Mouse (Mus musculus) right cerebral cortex, postnatal 14 days (tissue): Measurements from ENCODE around the gene Adamtsl4.

ENCODE experiments used
- DNase-seq: peaks from one replicate; pipeline ENCODE4 v3.0.0; 2022

Gene Adamtsl4

DNA sequence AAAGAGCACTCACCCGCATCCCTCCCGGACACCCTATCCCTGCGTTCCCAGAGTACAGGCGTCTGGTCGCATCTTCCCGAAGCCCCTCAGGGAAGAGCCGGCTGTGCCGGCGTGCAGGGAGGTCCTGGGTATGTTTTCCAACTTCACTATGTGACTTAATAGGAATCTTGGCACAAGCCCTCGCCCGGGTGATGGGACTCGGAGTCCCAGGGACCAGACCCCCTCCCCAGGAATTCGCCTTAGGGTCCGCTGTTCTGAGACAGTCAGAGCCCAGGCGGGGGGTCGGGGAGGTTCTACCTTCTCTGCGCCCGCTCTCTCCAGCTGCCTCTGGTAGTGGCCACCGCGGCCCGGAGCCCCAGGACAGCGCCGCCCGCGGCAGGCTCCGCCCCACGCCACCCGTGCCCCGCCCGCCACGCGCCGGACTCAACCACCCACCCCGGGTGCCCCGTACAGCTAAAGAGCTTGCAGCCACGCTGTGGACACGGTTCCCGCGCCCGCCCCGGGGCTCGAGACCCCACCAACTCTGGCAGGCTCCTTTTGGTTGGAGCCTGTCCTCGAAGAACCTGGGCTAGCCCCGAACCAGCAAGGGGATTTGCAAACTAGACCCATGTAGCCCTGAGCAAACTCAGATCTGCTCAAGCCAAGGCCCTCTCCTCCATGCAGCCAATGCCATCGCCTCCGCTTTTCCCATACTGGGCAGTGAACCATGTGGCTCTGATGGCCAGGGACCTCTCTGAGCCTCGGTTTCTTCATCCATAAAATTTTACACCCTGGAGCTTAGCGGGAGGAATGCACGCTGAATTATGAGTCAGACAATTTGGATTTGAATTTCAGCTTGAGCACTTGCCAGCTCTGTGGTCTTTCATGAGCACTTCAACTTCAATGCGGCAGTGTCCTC, at the start of gene Adamtsl4:
TSS of gene Adamtsl4 (minus strand) at position 394 of the 898 bp plus-strand sequence.
- DNase-seq, result no peak

DNA sequence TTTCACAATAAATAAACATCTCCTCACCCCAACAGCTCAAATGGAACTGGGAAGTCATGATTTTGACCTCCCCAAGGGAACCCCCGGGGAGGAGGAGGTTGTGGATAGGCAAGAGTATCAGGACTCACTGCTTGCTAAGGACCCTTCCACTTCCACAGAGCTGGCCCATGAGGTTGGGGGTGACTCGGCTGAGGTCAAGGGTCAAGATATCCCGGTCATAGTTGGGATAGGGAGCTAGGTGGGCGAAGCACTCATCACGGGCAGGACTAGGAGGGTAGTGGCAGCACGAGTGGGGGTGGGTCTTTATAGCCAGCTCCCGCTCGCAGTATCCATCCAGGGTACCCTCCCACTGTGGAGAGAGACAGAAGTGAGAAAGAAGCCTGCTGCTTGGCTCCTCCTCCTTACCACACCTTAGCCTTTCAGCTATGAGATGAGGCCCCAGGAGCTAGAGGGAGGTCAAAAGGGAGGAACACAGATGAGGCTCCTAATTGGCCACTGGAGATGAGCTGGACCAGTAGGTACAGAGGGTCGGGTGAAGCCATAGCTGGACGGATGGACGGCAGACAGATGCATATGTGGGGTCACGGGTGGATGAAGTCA, 47.5 kb upstream of the Adamtsl4 start:
- DNase-seq, result no peak

DNA sequence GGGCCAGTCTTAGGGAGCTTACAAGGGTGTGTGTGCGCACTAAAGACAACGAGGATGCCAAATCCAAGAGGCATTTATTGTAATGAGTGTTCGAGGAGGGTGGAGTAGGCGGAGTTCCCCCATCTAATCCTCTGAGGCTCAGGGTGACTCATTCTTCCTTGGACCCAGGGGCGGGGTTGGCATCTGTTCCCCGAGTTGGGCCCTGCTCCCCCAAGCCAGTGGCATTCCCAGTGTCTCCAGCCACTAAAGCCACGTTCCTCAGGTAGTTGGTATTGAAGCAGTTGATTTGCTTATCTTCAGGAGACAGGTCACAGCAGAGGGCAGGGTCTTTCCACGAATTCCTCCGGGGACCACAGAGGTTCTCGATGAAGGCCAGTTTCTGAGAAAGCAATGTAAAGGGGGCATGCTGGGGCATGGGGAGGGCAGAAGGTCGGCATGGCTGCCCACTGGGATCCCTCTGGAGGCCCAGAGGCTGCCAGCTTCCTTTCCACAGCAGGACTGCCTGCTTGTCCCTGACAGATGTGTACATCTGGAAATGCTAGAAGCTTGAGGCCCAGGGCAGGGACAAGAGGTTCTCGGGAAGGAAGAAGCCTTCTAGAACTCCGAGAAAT, 46.5 kb upstream of the Adamtsl4 start:
- no peak for DNase-seq

DNA sequence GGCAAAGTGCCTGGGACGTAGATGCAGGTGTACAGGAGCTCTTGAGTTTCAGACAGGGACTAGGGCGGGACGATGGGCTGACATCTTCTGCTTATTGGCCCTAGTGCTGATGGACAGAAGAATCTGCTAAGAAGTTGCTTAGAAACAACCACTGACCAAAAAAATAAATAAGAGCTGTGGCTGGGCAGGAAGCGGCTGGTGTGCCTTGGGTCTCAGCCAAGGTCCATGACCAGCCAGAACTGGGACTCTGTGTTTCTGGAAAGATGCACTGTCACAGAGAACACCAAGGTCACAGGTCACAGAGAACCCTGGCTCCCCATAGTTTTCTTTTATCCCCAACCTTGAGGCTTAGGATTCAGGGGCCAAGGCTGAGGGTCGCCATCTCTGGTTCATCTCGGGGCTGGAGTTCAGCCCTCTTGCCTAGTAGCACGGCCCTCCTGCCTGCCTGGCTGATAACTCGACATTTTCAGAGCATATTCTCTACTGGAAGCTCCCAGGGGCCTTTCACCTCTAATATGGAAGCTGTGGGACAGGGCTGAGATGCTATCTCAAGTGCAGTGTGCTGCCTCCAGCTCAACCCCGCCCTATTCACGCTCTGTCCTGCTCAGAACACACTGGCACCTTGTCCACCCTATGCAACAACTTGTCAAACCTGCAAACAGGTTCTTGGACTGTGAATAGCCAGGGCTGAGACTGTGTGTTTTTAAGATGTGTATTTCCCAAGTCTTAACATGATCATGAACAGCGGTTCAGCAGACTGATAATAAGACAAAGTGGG, 45.2 kb upstream of the Adamtsl4 start:
- DNase-seq, result no peak

DNA sequence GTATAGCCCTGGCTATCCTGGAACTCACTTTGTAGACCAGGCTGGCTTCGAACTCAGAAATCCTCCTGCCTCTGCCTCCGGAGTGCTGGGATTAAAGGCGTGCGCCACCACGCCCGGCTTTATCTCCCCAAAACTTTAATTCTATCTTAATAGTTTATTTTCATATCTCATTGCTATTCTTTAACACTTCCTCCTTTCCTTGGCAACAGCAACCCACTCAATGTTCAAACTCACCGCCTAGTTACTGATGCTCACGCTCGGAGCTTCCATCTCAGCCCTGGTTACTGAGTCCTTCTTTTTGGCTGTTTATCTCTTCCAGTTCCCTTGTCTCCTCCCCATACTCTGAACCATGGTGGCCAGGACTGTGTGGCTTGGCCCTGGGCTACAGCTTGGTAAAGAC, 44.6 kb upstream of the Adamtsl4 start:
- DNase-seq, result no peak

DNA sequence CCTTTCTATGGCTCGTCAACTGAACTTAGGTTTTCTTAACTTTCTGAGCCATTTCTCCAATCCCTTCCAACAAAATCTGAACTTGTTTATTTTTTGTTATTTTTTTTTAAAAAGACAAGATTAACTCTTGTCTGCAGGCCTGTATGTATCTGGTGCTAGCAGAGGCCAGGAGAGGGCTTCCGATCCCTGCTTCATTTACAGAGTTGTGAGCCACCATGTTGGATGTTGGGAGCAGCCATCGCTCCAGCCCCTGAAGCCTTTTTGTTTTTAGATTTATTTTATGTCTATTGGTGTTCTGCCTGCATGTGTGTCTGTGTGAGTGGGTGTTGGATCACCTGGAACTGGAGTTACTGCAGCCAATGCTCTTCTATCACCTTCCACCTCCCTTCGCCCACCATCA, 44.1 kb upstream of the Adamtsl4 start:
- no peak for DNase-seq

DNA sequence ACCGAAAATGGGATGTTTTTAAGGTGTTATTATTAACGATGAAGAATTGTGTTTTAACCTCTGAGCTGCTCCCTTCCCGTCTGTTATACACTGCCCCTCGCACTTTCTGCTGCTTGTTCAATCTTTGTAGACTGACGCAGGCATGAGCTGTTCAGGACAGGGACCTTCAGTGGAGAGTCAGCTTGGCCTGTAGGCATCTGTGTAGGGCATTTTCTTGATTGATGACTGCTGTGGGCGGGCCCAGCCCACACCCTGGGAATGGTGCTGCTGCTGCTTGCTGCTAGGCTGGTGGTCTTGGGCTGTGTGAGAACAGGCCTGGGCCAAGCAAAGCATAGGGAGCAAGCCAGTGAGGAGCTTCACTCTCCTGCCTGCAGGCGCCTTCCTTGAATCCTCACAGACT, 42.7 kb upstream of the Adamtsl4 start:
- no peak for DNase-seq

DNA sequence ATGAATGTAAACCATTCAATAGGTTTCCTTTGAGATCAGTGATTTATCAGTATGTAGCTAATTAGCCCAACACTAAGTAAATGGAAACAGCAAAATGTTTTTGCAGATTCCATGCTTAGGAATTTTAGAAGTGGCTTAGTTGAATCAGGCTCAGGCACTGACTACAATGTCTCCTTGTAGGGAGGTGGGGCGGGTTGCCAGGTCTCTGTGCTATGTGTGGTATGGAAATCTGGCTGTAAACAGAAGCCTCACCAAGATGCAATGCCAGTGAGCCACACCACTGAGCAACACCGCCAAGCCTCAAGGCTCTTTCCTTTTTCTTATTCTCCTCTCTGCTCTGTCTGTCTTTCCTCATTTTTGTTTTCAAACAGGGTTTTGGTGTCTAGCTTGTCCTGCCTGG, 41.2 kb upstream of the Adamtsl4 start:
- no peak for DNase-seq

DNA sequence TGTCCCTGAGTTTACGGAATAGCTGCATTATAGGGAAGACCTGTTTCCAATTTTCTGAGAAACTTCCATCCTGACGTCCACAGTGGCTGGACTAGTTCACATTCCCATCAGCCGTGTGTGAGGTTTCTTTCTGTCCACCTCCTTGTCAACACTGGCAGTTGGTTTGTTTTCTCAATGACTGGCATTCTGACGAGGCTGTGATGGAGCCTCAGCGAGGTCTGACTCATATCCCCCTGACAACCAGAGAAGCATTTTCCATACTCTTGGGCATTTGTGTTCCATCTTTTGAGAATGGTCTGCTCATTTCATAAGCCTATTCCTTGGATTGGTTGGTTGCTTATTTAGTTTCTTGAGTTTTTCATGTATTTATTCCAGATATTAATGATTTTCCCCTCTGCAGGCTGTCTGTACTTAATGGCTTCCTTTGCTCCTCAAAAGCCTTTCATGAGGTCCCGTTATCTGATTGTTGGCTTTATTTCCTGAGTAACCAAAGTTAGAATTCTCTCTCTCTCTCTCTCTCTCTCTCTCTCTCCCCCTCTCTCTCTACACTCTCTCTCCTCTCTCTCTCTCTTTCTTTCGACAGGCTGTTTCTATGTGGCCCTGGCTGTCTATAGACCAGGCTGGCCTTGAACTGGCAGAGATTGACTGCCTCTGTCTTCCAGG, 39.1 kb upstream of the Adamtsl4 start:
- no peak for DNase-seq

DNA sequence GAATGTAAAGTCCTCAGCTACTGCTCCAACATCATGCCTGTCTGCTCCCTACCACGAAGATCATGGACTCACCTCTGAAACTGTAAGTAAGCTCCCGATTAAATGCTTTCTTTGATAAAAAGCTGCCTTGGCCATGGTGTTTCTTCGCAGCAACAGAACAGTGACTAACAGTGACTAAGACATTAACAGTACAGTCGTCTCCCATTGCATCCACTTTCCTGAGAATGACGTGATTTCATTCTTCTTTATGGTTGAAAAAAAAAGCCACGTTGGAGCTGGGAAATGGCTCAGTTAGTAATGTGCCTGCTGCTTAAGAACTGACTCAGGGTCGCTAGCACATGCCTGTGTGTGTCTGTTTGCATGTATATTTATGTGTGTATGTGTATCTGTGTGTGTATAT, 38.1 kb upstream of the Adamtsl4 start:
- no peak for DNase-seq

DNA sequence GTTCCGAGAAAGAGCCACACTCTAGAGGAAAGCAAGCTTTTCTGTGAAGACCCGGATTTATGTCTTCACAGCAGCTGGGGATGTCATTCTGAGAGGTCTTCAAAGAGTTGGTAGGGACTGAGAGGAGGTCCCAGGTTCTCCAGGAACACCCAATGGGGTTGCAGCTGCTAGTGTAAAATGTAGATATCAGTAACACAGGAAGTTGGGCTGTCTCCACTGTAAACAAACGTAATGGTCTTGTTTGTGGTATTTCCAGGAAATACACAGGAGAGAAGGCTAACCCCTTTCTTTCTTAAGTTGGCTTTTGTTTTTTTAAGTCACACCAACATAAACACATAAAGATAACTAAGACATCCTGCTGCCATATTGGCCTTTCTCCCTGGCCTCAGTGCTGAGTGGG, 34.7 kb upstream of the Adamtsl4 start:
- no peak for DNase-seq

DNA sequence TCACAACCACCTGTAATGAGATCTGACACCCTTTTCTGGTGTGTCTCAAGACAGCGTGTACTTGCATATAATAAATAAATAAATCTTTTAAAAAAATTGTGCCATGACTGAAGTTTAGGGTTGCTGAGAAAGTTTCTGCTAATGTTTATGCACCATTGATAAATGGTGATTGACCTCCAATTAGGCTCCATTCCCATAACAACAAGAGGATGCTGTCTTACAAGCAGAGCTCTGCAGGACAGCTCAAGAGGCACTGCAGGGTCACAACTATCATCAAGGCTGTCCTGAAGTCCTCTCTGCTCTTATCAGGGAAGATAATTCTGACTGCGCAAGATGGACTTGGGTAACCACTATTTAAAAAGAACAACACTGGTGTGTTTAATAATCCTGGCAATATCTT, 30.4 kb upstream of the Adamtsl4 start:
- no peak for DNase-seq

DNA sequence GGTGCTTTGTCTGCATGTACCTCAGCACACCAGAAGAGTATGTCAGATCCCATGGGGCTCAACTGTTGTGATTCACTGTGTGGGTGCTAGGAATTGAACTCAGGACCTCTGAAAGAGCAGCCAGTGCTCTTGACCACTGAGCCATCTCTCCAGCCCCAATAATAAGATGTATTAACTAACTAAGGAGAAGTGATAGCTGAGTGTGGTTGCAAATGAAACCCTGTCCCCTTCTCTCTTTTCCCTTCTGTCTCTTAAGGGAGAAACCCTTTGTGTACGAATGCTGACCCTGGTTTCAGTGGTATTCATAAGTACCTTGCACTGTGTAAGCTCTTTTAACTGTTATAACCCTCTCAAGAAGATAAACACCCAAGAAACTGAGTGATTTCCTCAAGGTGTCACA, 28.4 kb upstream of the Adamtsl4 start:
- DNase-seq, result no peak

DNA sequence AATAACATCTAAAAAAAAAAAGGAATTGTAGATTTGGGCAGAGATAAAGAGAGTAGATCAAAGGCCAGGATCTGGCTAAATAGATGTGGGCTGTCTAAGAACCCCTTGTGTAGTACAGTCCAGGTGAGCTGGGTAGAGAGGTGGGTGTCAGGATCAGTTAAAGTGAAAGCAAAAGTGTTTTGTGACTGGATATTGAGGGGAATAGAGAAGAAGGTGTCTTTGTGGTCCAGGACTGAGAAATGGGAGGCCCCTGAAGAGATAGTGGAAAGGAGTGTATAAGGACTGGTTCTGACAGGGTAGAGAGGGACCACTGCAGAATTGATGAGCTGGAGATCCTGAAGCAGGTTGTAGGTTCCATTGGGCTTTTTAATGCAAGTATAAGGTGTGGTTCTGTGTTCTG, 22.2 kb upstream of the Adamtsl4 start:
- DNase-seq, result no peak

DNA sequence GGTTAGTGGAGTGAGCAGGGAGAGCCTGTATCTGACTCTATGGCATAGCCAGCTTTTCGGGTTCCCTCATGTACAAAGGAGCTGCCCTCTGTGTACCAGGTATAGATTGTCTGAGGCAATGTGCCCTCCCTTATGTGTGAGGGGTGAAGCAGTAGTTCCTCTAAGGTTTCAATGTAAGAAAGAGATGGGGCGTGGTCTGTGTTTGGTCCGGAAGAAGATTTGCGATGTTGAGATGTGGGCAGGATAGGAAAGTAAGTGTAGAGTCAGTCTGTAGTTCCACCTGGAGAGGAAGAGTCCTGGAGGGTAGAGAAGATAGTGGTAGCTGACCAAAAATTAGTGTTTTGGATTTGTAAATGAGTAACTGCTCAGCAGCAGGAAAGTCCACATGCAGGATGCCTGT, 21.3 kb upstream of the Adamtsl4 start:
- no peak for DNase-seq

DNA sequence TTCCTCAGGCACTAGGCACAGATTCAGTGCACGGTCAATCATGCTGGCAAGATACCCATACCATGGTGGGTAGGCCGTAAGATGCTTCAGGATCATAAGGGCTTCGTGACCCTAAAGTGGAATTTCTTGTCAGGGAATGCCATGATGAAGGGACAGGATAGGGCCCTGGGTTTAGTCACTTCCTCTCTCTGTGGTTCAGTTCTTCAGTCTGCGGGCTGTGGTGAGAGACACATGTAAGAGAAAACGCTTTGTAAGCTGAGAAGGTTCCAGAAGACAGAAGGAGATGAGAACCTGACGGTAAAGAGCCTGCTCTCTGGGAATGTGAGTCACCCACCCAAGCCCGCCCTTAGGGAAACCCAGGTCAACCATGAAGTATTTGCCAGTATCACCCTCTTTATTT, 19.8 kb upstream of the Adamtsl4 start:
- DNase-seq, result no peak

DNA sequence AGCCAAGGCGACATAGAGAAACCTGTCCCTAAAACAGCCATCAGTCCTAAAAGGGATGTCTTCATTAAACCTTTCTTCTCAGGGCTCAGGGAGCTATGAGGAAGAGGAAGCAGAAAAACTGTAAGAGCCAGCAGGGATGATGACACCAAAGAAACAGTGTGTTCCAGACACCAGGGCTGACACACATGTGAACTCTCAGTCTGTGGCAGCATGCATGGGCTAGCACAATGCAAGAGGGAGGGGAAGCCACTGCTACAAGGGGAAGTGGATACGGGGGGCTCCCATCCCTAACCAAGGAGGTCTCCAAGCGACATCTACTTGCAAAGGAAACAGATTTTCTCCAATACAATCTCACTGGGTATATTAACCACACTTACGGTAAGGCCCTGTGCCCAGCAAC, 18.6 kb upstream of the Adamtsl4 start:
- DNase-seq, result no peak

DNA sequence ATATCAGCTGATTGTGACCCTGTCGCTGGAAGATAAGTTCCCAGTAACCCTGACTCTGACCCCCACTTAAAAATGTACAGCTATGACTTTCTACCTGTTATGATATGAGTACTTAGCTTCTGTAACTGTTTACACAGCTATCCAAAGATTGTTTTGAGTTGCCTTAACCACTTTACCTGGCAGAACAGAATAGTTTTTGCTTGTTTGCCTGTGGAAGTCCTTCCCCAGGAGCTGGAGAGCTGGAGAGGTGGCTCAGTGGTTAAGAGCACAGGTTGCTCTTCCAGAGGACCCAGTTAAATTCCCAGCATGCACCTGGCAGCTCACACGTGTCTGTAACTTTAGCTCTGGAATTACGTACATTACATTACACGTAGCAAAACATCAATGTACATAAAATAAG, 16.9 kb upstream of the Adamtsl4 start:
- DNase-seq, result no peak

DNA sequence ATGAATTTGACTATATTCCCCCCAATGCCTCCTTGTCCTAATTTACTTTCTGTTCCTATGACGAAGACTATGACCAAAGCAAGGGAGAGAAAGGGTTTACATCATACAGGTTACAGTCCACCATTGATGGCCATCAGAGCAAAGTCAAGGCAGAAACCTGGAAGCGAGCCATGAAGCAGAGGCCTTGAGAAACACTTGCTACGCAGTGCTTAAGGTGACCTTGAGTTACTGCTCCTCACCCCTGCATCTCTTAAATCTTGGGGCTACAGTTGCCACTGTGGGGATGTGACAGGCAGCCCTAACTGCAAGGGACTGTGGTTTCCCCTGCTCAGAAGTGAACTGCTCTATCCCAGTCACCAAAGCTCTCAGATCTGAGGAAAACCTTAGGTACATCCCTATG, 15.6 kb upstream of the Adamtsl4 start:
- no peak for DNase-seq

DNA sequence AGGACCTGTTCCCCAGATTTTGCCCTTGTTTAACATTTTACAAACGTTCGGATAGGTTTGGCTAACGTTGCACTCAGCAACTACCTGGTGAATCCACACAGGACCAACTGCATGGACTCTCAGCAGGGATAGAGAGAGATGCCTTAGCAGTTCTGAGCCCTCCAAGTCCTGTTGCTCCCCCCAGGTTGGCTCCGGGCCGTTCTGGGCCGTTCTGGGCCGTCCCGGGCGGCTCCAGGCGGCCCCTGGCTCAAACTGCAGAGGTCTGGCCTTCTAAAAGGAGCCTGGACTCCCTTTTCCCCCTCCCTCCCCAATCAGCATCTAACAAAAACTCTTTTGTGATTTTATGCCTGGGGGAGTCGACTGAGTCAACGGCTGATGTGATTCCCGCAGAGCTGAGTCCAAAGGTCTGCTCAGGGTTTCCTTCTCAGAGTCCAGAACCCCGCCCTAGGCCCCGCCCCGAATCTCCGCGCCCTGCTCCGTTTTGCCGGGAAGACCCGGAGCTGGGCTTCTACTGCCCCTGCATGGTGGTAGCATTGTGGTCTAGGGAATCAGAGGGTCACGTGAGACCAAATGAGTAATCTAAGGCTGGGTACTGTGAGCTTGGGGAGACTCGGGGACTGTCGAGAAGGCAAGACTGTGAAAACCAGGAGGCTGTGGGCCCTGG, 14.3 kb upstream of the Adamtsl4 start:
- DNase-seq, result peak; percentile 34

DNA sequence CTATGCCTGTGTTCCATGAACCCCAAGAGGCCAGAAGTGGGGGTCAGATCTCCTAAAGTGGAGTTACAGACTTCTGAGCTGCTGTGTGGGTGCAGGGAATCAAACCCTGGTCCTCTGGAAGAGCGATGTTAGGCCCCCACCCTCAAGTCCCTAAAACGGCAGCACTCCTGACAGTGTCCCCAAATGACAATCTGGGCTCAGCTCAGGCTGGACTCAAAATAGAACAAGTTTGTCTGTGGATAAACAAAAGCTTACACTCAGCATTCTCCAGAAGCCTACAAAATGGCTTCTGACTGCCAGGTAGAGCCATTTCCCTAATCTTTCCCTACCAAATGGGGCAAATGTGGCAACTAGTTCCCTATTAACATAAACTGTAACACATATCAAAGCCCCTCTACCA, 13.4 kb upstream of the Adamtsl4 start:
- DNase-seq, result no peak

DNA sequence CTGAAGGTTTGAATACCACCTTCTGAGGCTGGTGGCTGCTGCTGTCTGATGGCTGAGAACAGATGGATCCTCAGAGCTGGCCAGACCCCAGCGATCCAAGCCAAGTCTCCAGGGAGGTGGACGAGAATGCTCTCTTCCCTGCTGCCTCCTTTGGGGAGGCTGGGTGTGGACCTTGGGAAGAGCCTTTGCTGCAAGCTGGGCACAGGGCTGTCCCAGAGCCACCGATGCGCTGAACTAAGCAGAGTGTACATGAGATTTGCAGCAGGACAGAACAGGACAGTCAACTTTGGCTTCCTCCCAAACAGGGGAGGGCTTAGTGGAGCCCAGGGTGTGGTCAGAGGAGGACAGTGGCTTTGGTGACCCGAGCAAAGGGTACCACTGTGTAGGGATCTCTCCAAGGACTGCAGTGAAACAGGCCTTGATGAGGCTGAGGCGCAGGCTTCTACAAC, 12.5 kb upstream of the Adamtsl4 start:
- no peak for DNase-seq
